Mouse (Mus musculus) heart, postnatal 14 days (tissue): Measurements from ENCODE around the gene Gm7030. TPM values are rescaled to one million over a fixed set of nuclear protein-coding genes. Genes with fewer than 3 reads are reported as not detected.
"Not testable (repeated sequence)": the region's sequence is repeated elsewhere in the genome, so short reads cannot be mapped to it uniquely, and the experiment has no call there.

Experiments used
- DNase-seq, 2 experiments: peaks; one replicate each; pipeline ENCODE4 v3.0.0; 2021 to 2022
- intact Hi-C: fragments of 180-260 bp; cut with DNase I; formaldehyde crosslinking; loops from one replicate; pipeline ENCODE4 v1.15.1; 2025
- total RNA-seq, 2 experiments: library from RNA; stranded (reverse); gene quantifications; 2 replicates each; pipeline ENCODE4 v1.2.3; 2021

Gm7030 gene
- total RNA-seq, 2 experiments from 2014 or later: not detected

- peak in 1 of 2 experiments; percentile 7 for DNase-seq
- intact Hi-C loops: no loop called here
These were observed 45.3 kb downstream of the Gm7030 start for GRCm38 (mm10) chr17:36083870-36084451.

GRCm38 (mm10) chr17:36083266-36083869 lies 45.9 kb downstream of the Gm7030 start:
- peak; percentile 11 to 18 for DNase-seq
- intact Hi-C loops: no loop called here

- intact Hi-C loops, DNase-seq: not testable (repeated sequence)
These were observed 46.5 kb downstream of the Gm7030 start for GRCm38 (mm10) chr17:36082519-36083232.

- DNase-seq, intact Hi-C loops: not testable (repeated sequence)
These were observed 47.3 kb downstream of the Gm7030 start for GRCm38 (mm10) chr17:36081901-36082300.

DNA sequence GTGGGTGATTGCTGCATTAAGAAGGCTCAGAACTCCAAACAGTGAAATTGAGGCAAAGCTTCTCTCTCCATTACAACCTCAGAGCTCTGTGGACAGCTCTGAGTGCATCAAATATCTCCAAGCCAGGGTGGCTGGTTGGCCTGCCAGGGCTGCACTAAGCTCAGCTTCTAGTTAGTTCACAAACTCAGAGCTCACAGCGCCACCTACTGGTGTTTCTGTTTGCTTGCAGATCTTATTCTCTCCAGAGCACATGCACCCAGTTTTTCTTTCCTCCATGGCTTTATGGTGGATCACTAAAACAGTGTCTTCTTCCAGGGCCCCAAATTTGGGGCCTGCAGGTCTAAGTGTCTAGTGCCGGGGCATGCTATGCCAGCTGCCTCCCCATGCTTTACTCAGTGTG lies 68.4 kb downstream of the Gm7030 start:
- peak; percentile 83 to 89 for DNase-seq
- intact Hi-C loops: loop anchor here (10.0 kb wide), 2 partner anchors 74 to 126 kb away; no protein-coding TSS in a partner anchor

Other genes starting within 250 kb of the Gm7030 start
- 10 to 100 TPM; 20.6 to 24.9 TPM for gene Dhx16, start 249.6 kb downstream of the Gm7030 start, total RNA-seq
- gene 2310061I04Rik, start 232.0 kb downstream of the Gm7030 start, total RNA-seq: 10 to 100 TPM; 83.9 to 89.3 TPM
- gene Atat1, start 219.3 kb downstream of the Gm7030 start, total RNA-seq: 1 to 10 TPM; 7.7 to 9.5 TPM
- 10 to 100 TPM; 47.9 to 49.0 TPM for gene Mrps18b, start 213.0 kb downstream of the Gm7030 start, total RNA-seq
- 10 to 100 TPM; 43.4 to 49.0 TPM for gene Ppp1r10, start 213.0 kb downstream of the Gm7030 start, total RNA-seq
- 10 to 100 TPM; 65.2 TPM for gene Abcf1, start 159.7 kb downstream of the Gm7030 start, total RNA-seq
- 10 to 100 TPM; 23.0 to 26.1 TPM for gene Gnl1, start 149.6 kb downstream of the Gm7030 start, total RNA-seq
- gene Prr3, start 149.2 kb downstream of the Gm7030 start, total RNA-seq: 1 to 10 TPM; 4.6 to 4.7 TPM
- gene H2-T24, start 108.9 kb downstream of the Gm7030 start, total RNA-seq: 1 to 10 TPM; 4.7 to 6.0 TPM
- 10 to 100 TPM; 23.2 to 24.0 TPM for gene H2-T23, start 96.6 kb downstream of the Gm7030 start, total RNA-seq
- 10 to 100 TPM in 1 of 2 experiments, 1 to 10 TPM in 1; 10.0 to 12.4 TPM for gene H2-T22, start 86.7 kb downstream of the Gm7030 start, total RNA-seq
- gene Gm6034, start 86.5 kb downstream of the Gm7030 start, total RNA-seq: not detected
- 1 to 10 TPM; 1.5 to 2.3 TPM for gene Gm11127, start 71.1 kb downstream of the Gm7030 start, total RNA-seq
- not detected for gene Gm19684, start 7.7 kb downstream of the Gm7030 start, total RNA-seq
- not detected for gene Gm8909, start 39.1 kb upstream of the Gm7030 start, total RNA-seq
- gene H2-T3, start 60.9 kb upstream of the Gm7030 start, total RNA-seq: 1 to 10 TPM in 1 of 2 experiments, under 1 TPM in 1; 0.31 to 3.1 TPM
- 10 to 100 TPM; 33.1 to 34.2 TPM for gene Rpp21, start 128.6 kb upstream of the Gm7030 start, total RNA-seq
- 1 to 10 TPM; 7.7 to 7.9 TPM for gene Trim39, start 142.8 kb upstream of the Gm7030 start, total RNA-seq
- not detected for gene H2-M10.2, start 157.1 kb upstream of the Gm7030 start, total RNA-seq
- not detected for gene H2-M10.1, start 196.7 kb upstream of the Gm7030 start, total RNA-seq
- not detected for gene H2-M10.3, start 239.0 kb upstream of the Gm7030 start, total RNA-seq